Mouse (Mus musculus) forebrain, embryonic 14.5 days (tissue): Measurements from ENCODE around the gene Fgf15. TPM values are rescaled to one million over a fixed set of nuclear protein-coding genes. Genes with fewer than 3 reads are reported as not detected.
"Not testable (repeated sequence)": the region's sequence is repeated elsewhere in the genome, so short reads cannot be mapped to it uniquely, and the experiment has no call there.

Experiments
- ATAC-seq: fragments of 200-750 bp; cut with Nextera tagmentation; 2 replicates; pipeline ENCODE4 v1.8.0; 2017; ENCODE audit warnings: mild to moderate bottlenecking, moderate library complexity
- DNase-seq: peaks from one replicate; pipeline ENCODE4 v3.0.0-alpha.2; 2015; ENCODE audit warnings: low spot score
- H3K27ac ChIP-seq: fragments of 300-500 bp; sonication (generic); 2 replicates; pipeline ENCODE4 v1.5.1; 2014; ENCODE audit warnings: low read depth, mild to moderate bottlenecking, control low read depth, low read length, moderate library complexity
- H3K27me3 ChIP-seq: fragments of 300-500 bp; sonication (generic); replicated peaks from 2 replicates; pipeline ENCODE4 v1.6.1; 2014; ENCODE audit warnings: low read length, control low read depth, mixed read lengths; ENCODE audit not compliant: control insufficient read depth, insufficient read depth
- H3K36me3 ChIP-seq: fragments of 300-500 bp; sonication (generic); 2 replicates; pipeline ENCODE4 v1.6.1; 2014; ENCODE audit warnings: low read length, control low read depth; ENCODE audit not compliant: control insufficient read depth, insufficient read depth
- H3K4me1 ChIP-seq: fragments of 300-500 bp; sonication (generic); 2 replicates; pipeline ENCODE4 v1.6.1; 2014; ENCODE audit warnings: antibody characterized with exemption, low read length, control low read depth; ENCODE audit not compliant: control insufficient read depth, insufficient read depth
- H3K4me2 ChIP-seq: fragments of 300-500 bp; sonication (generic); 2 replicates; pipeline ENCODE4 v1.6.1; 2014; ENCODE audit warnings: mild to moderate bottlenecking, control low read depth, low read length
- H3K4me3 ChIP-seq: fragments of 300-500 bp; sonication (generic); 2 replicates; pipeline ENCODE4 v1.5.1; 2014; ENCODE audit warnings: low read depth, low read length, control low read depth
- H3K9ac ChIP-seq: fragments of 300-500 bp; sonication (generic); 2 replicates; pipeline ENCODE4 v1.6.1; 2014; ENCODE audit warnings: mild to moderate bottlenecking, low read length, control low read depth, moderate library complexity
- H3K9me3 ChIP-seq: fragments of 300-500 bp; sonication (generic); replicated peaks from 2 replicates; pipeline ENCODE4 v1.6.1; 2016; ENCODE audit warnings: low read length, control low read depth, mixed read lengths; ENCODE audit not compliant: control insufficient read depth
- WGBS: fragments of 180-500 bp; shearing (Covaris S2); extraction: QIAGEN DNeasy Blood & Tissue Kit; methylation state at CpG from one replicate; pipeline ENCODE4 v1.1.7; 2014; 5-methylcytosine and 5-hydroxymethylcytosine counted together
- polyA plus RNA-seq: library from polyadenylated mRNA; unstranded; fragments of >200 nt; fragmentation: Nextera tagmentation; extraction: Ambion mirVana; gene quantifications from 2 replicates; pipeline ENCODE4 v1.2.1, GENCODE M21; 2014

The Fgf15 gene
- polyA plus RNA-seq, 1 experiment from 2014 or later: 36.3 TPM

- Histone ChIP-seq H3K9ac (peak overlapping the region; percentile 54), H3K4me2 (peak overlapping the region; percentile 92), H3K9me3 (no peaks in the 10 kb centered on the region), H3K4me3 (peak overlapping the region; percentile 41), H3K27me3 (peaks cover 12% of the 10 kb centered on the region; the same call in 1 of the 2 replicates), H3K4me1 (peaks cover 22% of the 10 kb centered on the region), H3K36me3 (no peaks in the 10 kb centered on the region), H3K27ac (peak overlapping the region; percentile 63)
- 1% methylated on average over 4 of the region's 4 CpGs for WGBS
- ATAC-seq (peak; percentile 9; the same call in 1 of the 2 replicates), DNase-seq (peak; percentile 39)
Observed at GRCm38 (mm10) chr7:144894706-144895105, 1.6 kb upstream of the Fgf15 start.

- Histone ChIP-seq H3K4me3 (peak overlapping the region; percentile 41), H3K4me2 (peak overlapping the region; percentile 92), H3K27ac (peak overlapping the region; percentile 65), H3K27me3 (peaks cover 12% of the 10 kb centered on the region; the same call in 1 of the 2 replicates), H3K9ac (peak overlapping the region; percentile 59), H3K9me3 (no peaks in the 10 kb centered on the region), H3K36me3 (no peaks in the 10 kb centered on the region), H3K4me1 (peaks cover 22% of the 10 kb centered on the region)
- peak; percentile 90 for DNase-seq
- WGBS: under 1% methylated on average over 37 of the region's 37 CpGs
- peak; percentile 76 for ATAC-seq
Observed at GRCm38 (mm10) chr7:144895305-144896111, 823 bp upstream of the Fgf15 start.

GRCm38 (mm10) chr7:144898506-144898905, 2.2 kb downstream of the Fgf15 start:
- ATAC-seq (no peak), DNase-seq (no peak)
- H3K4me3 ChIP-seq: peak overlapping the region; percentile 5; the same call in 1 of the 2 replicates
- no peaks in the 10 kb centered on the region for H3K36me3 ChIP-seq
- WGBS: 29% methylated on average over 6 of the region's 6 CpGs
- no peak overlapping the region for H3K9ac ChIP-seq
- H3K27me3 ChIP-seq: peaks cover 12% of the 10 kb centered on the region; the same call in 1 of the 2 replicates
- no peaks in the 10 kb centered on the region for H3K9me3 ChIP-seq
- H3K27ac ChIP-seq: no peak overlapping the region
- H3K4me1 ChIP-seq: peaks cover 22% of the 10 kb centered on the region
- peak overlapping the region; percentile 92 for H3K4me2 ChIP-seq

GRCm38 (mm10) chr7:144905514-144905913, 9.2 kb downstream of the Fgf15 start:
- not testable (repeated sequence) for H3K9me3 ChIP-seq, H3K36me3 ChIP-seq, H3K27me3 ChIP-seq, H3K4me2 ChIP-seq, H3K4me1 ChIP-seq, H3K27ac ChIP-seq, H3K9ac ChIP-seq, ATAC-seq, DNase-seq, H3K4me3 ChIP-seq
- 92% methylated on average over 3 of the region's 3 CpGs for WGBS

- H3K36me3 ChIP-seq: no peaks in the 10 kb centered on the region
- H3K9ac ChIP-seq: no peak overlapping the region
- peak overlapping the region; percentile 39; the same call in 1 of the 2 replicates for H3K4me2 ChIP-seq
- DNase-seq (peak; percentile 79), ATAC-seq (peak; percentile 65)
- H3K27me3 ChIP-seq: no peaks in the 10 kb centered on the region
- H3K4me1 ChIP-seq: no peaks in the 10 kb centered on the region
- H3K9me3 ChIP-seq: peaks cover 3% of the 10 kb centered on the region; the same call in 1 of the 2 replicates
- 11% methylated on average over 28 of the region's 28 CpGs for WGBS
- no peak overlapping the region for H3K4me3 ChIP-seq
- H3K27ac ChIP-seq: no peak overlapping the region
Observed at GRCm38 (mm10) chr7:144906708-144907397, 10.5 kb downstream of the Fgf15 start.

GRCm38 (mm10) chr7:144907793-144908192, 11.5 kb downstream of the Fgf15 start:
- Histone ChIP-seq H3K4me2 (no peak overlapping the region), H3K27me3 (no peaks in the 10 kb centered on the region), H3K9me3 (peaks cover 3% of the 10 kb centered on the region; the same call in 1 of the 2 replicates), H3K36me3 (no peaks in the 10 kb centered on the region), H3K9ac (no peak overlapping the region), H3K27ac (no peak overlapping the region), H3K4me1 (no peaks in the 10 kb centered on the region), H3K4me3 (no peak overlapping the region)
- peak; percentile 23 for DNase-seq
- ATAC-seq: no peak
- WGBS: 18% methylated on average over 8 of the region's 8 CpGs

- DNase-seq: peak; percentile 61
- no peaks in the 10 kb centered on the region for H3K36me3 ChIP-seq
- 34% methylated on average over 7 of the region's 7 CpGs for WGBS
Observed at GRCm38 (mm10) chr7:144908705-144909104, 12.4 kb downstream of the Fgf15 start.

GRCm38 (mm10) chr7:144911121-144911520, 14.8 kb downstream of the Fgf15 start:
- no peak overlapping the region for H3K4me2 ChIP-seq
- no peaks in the 10 kb centered on the region for H3K27me3 ChIP-seq
- no peak for DNase-seq
- no peak overlapping the region for H3K4me3 ChIP-seq
- peaks cover 6% of the 10 kb centered on the region for H3K4me1 ChIP-seq
- no peak for ATAC-seq
- H3K9me3 ChIP-seq: no peaks in the 10 kb centered on the region
- H3K36me3 ChIP-seq: no peaks in the 10 kb centered on the region
- 85% methylated on average over 1 of the region's 1 CpGs for WGBS
- H3K9ac ChIP-seq: no peak overlapping the region
- no peak overlapping the region for H3K27ac ChIP-seq

More at GRCm38 (mm10) chr7:144908705-144909104, 12.4 kb downstream of the Fgf15 start:
- Histone ChIP-seq H3K9me3 (peaks cover 3% of the 10 kb centered on the region; the same call in 1 of the 2 replicates), H3K27me3 (no peaks in the 10 kb centered on the region), H3K27ac (no peak overlapping the region), H3K4me1 (no peaks in the 10 kb centered on the region), H3K4me3 (no peak overlapping the region), H3K9ac (no peak overlapping the region), H3K4me2 (no peak overlapping the region)
- ATAC-seq: peak; percentile 56; the same call in 1 of the 2 replicates
